33 mouse cellular contexts compared by ENCODE assay signal in genomic region chr6:83820727-83821515, GRCm38 (mm10). TPM values are rescaled to one million over a fixed set of nuclear protein-coding genes. Genes with fewer than 3 reads are reported as not detected.
DNase-seq lines count a peak whose midpoint lies in the region; ATAC-seq and TF ChIP-seq lines count a peak whose summit lies in the region.
"Had no signal": no experiment of that assay in that cellular context is flagged by ENCODE, and none has a peak within 500 bp of the region (broad histone marks: within the 10 kb centered on the region; RNA-seq: fewer than 3 reads in every experiment).

No protein-coding gene starts in this region.

- 68% methylated on average over 2 of the region's 2 CpGs for WGBS in forebrain, embryonic 16.5 days
- 87% methylated on average over 2 of the region's 2 CpGs for WGBS in forebrain, embryonic 12.5 days

- no peak overlapping the region for H3K9ac ChIP-seq in forebrain, embryonic 16.5 days (replicated peaks; ENCODE audit: low read depth, low read length)
- H3K9ac ChIP-seq in forebrain, embryonic 12.5 days: no peak overlapping the region
- H3K9ac ChIP-seq: embryonic facial prominence, embryonic 13.5 days; heart, embryonic 12.5 days; heart, embryonic 15.5 days; hindbrain, embryonic 13.5 days; intestine, embryonic 15.5 days had no signal

- no peak overlapping the region for H3K4me2 ChIP-seq in forebrain, embryonic 16.5 days (ENCODE audit: low read length)
- H3K4me2 ChIP-seq in forebrain, embryonic 12.5 days: no peak overlapping the region
- H3K4me2 ChIP-seq: embryonic facial prominence, embryonic 13.5 days; heart, embryonic 12.5 days; heart, embryonic 15.5 days; hindbrain, embryonic 13.5 days; intestine, embryonic 15.5 days had no signal

- no peak overlapping the region for H3K4me3 ChIP-seq in forebrain, embryonic 16.5 days (replicated peaks; ENCODE audit: low read length)
- H3K4me3 ChIP-seq in forebrain, embryonic 12.5 days (replicated peaks): no peak overlapping the region
- H3K4me3 ChIP-seq in gastrocnemius, adult 2 months: no peak overlapping the region
- H3K4me3 ChIP-seq: embryonic facial prominence, embryonic 10.5 days; embryonic facial prominence, embryonic 13.5 days; erythroblast, embryonic 14.5 days; heart, embryonic 12.5 days; heart, embryonic 15.5 days; hindbrain, embryonic 10.5 days; hindbrain, embryonic 13.5 days; intestine, embryonic 15.5 days had no signal

- DNase-seq in gastrocnemius, adult 2 months: no peak
- DNase-seq in gastrocnemius, postnatal 4 days (ENCODE audit: low spot score in 2 of 2): no peak
- peak; percentile 81 for DNase-seq in adipocyte (ENCODE audit: low spot score)
- DNase-seq in brain, adult 2 months (ENCODE audit: low read depth, low spot score): peak; percentile 36
- DNase-seq in cerebellum, adult 18-20 months: no peak
- no peak for DNase-seq in layer of hippocampus, adult 11-12 months (ENCODE audit: low spot score)
- DNase-seq: adrenal gland, adult 8-10 months; adrenal gland, postnatal 25 days; cerebellum, adult 11 months; cerebellum, adult 8-10 months; cerebellum, postnatal 10 days; cerebellum, postnatal 36 days; embryo, embryonic 11 days; gastrocnemius, postnatal 25 days; heart, postnatal 10 days; heart, postnatal 36 days; kidney, adult 11 months; kidney, adult 8-10 months had no signal

- no peaks in the 10 kb centered on the region for H3K27me3 ChIP-seq in forebrain, embryonic 16.5 days (replicated peaks; ENCODE audit: control insufficient read depth, insufficient read depth, low read length)
- H3K27me3 ChIP-seq in forebrain, embryonic 12.5 days: no peaks in the 10 kb centered on the region
- H3K27me3 ChIP-seq: embryonic facial prominence, embryonic 13.5 days; heart, embryonic 12.5 days; heart, embryonic 15.5 days; hindbrain, embryonic 13.5 days; intestine, embryonic 15.5 days had no signal

- H3K27ac ChIP-seq in forebrain, embryonic 16.5 days (ENCODE audit: low read length): peak overlapping the region; percentile 59
- H3K27ac ChIP-seq in forebrain, embryonic 12.5 days: no peak overlapping the region
- peak overlapping the region; percentile 16; the same call in 1 of the 2 replicates for H3K27ac ChIP-seq in gastrocnemius, adult 2 months
- H3K27ac ChIP-seq: embryonic facial prominence, embryonic 10.5 days; embryonic facial prominence, embryonic 13.5 days; heart, embryonic 15.5 days; hindbrain, embryonic 10.5 days; hindbrain, embryonic 13.5 days; intestine, embryonic 15.5 days had no signal

- H3K4me1 ChIP-seq in forebrain, embryonic 16.5 days (replicated peaks; ENCODE audit: control insufficient read depth, insufficient read depth, low read length): peaks cover 22% of the 10 kb centered on the region
- H3K4me1 ChIP-seq in forebrain, embryonic 12.5 days: peaks cover 16% of the 10 kb centered on the region
- H3K4me1 ChIP-seq: hindbrain, embryonic 10.5 days had no signal

- H3K36me3 ChIP-seq in forebrain, embryonic 16.5 days (ENCODE audit: control insufficient read depth, insufficient read depth): no peaks in the 10 kb centered on the region; the same call in 1 of the 2 replicates
- H3K36me3 ChIP-seq in forebrain, embryonic 12.5 days (replicated peaks): peaks cover 13% of the 10 kb centered on the region; the same call in 1 of the 2 replicates
- H3K36me3 ChIP-seq: heart, embryonic 15.5 days; intestine, embryonic 15.5 days had no signal

- TF ChIP-seq CTCF in gastrocnemius, adult 2 months (IDR thresholded peaks at IDR 0.05): no peak

- ATAC-seq in forebrain, embryonic 16.5 days: 0 out of 2 replicates have a peak, but pooled peaks have one; percentile 36
- ATAC-seq in forebrain, embryonic 12.5 days (ENCODE audit: low FRiP score): no peak
- ATAC-seq: CD4-positive, CD25-positive, alpha-beta regulatory T cell, adult 4 months; hindbrain, embryonic 16.5 days; intestine, embryonic 15.5 days had no signal

- intact Hi-C loops in gastrocnemius, adult 2 months (cut with DNase I): no loop called here

- H3K9me3 ChIP-seq in forebrain, embryonic 16.5 days (ENCODE audit: control insufficient read depth, low read length): peaks cover 2% of the 10 kb centered on the region; the same call in 1 of the 2 replicates
- H3K9me3 ChIP-seq in forebrain, embryonic 12.5 days: peaks cover 6% of the 10 kb centered on the region; the same call in 1 of the 2 replicates
- H3K9me3 ChIP-seq: embryonic facial prominence, embryonic 10.5 days; embryonic facial prominence, embryonic 13.5 days; heart, embryonic 15.5 days; hindbrain, embryonic 13.5 days; intestine, embryonic 15.5 days had no signal

RNA-seq across cellular contexts. Expression of gene Paip2b, which starts 10.6 kb away (rescaled TPM):
- 33.9 and 50.2 TPM in 2 replicates for polyA plus RNA-seq in forebrain, embryonic 16.5 days (2015; fragmentation: Nextera tagmentation; extraction: Ambion mirVana)
- 25.0 and 33.7 TPM in 2 replicates for polyA plus RNA-seq in forebrain, embryonic 12.5 days (2016; fragmentation: Nextera tagmentation; extraction: Ambion mirVana)
- total RNA-seq in gastrocnemius, adult 2 months (2021): 100 to 1,000 TPM in 1 of 2 experiments, 10 to 100 TPM in 1; 89.1 to 102 TPM
- 10 to 100 TPM; 32.6 to 32.7 TPM for total RNA-seq in gastrocnemius, postnatal 4 days (2021)

RNA-seq across cellular contexts. Expression of gene Nagk, which starts 26.1 kb away (rescaled TPM):
- 97.5 and 123 TPM in 2 replicates for polyA plus RNA-seq in forebrain, embryonic 16.5 days (2015; fragmentation: Nextera tagmentation; extraction: Ambion mirVana)
- polyA plus RNA-seq in forebrain, embryonic 12.5 days (2016; fragmentation: Nextera tagmentation; extraction: Ambion mirVana): 49.4 and 49.9 TPM in 2 replicates
- 1 to 10 TPM; 5.3 to 5.5 TPM for total RNA-seq in gastrocnemius, adult 2 months (2021)
- total RNA-seq in gastrocnemius, postnatal 4 days (2021): 10 to 100 TPM; 23.5 to 28.6 TPM

RNA-seq across cellular contexts. Expression of gene Tex261, which starts 45.3 kb away (rescaled TPM):
- polyA plus RNA-seq in forebrain, embryonic 16.5 days (2015; fragmentation: Nextera tagmentation; extraction: Ambion mirVana): 63.1 and 79.0 TPM in 2 replicates
- polyA plus RNA-seq in forebrain, embryonic 12.5 days (2016; fragmentation: Nextera tagmentation; extraction: Ambion mirVana): 61.6 and 72.0 TPM in 2 replicates
- total RNA-seq in gastrocnemius, adult 2 months (2021): 10 to 100 TPM; 42.0 to 47.9 TPM
- total RNA-seq in gastrocnemius, postnatal 4 days (2021): 10 to 100 TPM; 48.6 to 53.3 TPM

RNA-seq across cellular contexts. Expression of gene Zfp638, which starts 46.0 kb away (rescaled TPM):
- 90.8 and 99.0 TPM in 2 replicates for polyA plus RNA-seq in forebrain, embryonic 16.5 days (2015; fragmentation: Nextera tagmentation; extraction: Ambion mirVana)
- 109 and 113 TPM in 2 replicates for polyA plus RNA-seq in forebrain, embryonic 12.5 days (2016; fragmentation: Nextera tagmentation; extraction: Ambion mirVana)
- 10 to 100 TPM; 50.4 to 52.1 TPM for total RNA-seq in gastrocnemius, adult 2 months (2021)
- total RNA-seq in gastrocnemius, postnatal 4 days (2021): 10 to 100 TPM; 61.7 to 82.4 TPM

RNA-seq across cellular contexts. Expression of gene Ankrd53, which starts 58.5 kb away (rescaled TPM):
- polyA plus RNA-seq in forebrain, embryonic 16.5 days (2015; fragmentation: Nextera tagmentation; extraction: Ambion mirVana): 0.18 TPM in 1 of 2 replicates, not detected in the other
- 0.15 and 0.23 TPM in 2 replicates for polyA plus RNA-seq in forebrain, embryonic 12.5 days (2016; fragmentation: Nextera tagmentation; extraction: Ambion mirVana)
- total RNA-seq in gastrocnemius, adult 2 months (2021): not detected
- total RNA-seq in gastrocnemius, postnatal 4 days (2021): not detected
- total RNA-seq: gastrocnemius, adult 8-10 months; gastrocnemius, postnatal 25 days; heart, postnatal 10 days; heart, postnatal 36 days; MEL had no signal
- polyA plus RNA-seq: CD4-positive, CD25-positive, alpha-beta regulatory T cell, adult 4 months; cortical plate, adult 2 months; erythroblast, embryonic 14.5 days; heart, embryonic 12.5 days; hindbrain, embryonic 10.5 days; hindbrain, embryonic 16.5 days; intestine, embryonic 15.5 days had no signal

Comparison
In these comparisons a context has a peak if more than half of its experiments do, and no peak if none do; other contexts are left out.
1. DNase-seq: peak in adipocyte (single experiment) and brain, adult 2 months (single experiment); none in gastrocnemius, adult 2 months (single experiment), gastrocnemius, postnatal 4 days (0 of 2), cerebellum, adult 18-20 months (0 of 2) and layer of hippocampus, adult 11-12 months (single experiment).